Mouse (Mus musculus) frontal cortex, adult (tissue): ENCODE data around the gene Zbtb25.

Source experiments
- ATAC-seq: cut with Nextera tagmentation; 2 replicates; pipeline ENCODE4 v1.9.2; 2017; ENCODE audit warnings: mild to moderate bottlenecking, moderate library complexity, mixed read lengths; ENCODE audit not compliant: low TSS enrichment

Zbtb25 gene

DNA sequence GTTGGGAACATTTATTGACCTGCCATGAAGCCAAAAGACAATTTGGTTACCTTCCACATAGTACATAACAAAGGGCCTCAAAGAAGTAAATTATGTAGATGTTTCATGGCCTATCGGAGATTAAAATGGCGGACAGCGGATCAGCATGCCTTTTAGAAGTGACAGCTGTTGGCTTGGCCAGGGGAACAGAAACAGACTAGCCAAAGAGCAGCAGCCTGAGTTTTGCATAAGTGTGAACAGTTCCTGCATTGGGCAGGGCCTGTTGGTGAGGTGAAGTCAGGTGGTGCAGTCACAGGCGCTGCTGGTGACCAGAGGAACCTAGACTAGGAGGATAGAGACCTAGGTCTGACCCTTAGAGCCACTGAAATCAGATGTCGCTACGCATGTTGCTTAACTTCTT is 7.7 kb upstream of the Zbtb25 start:
- ATAC-seq, result no peak

DNA sequence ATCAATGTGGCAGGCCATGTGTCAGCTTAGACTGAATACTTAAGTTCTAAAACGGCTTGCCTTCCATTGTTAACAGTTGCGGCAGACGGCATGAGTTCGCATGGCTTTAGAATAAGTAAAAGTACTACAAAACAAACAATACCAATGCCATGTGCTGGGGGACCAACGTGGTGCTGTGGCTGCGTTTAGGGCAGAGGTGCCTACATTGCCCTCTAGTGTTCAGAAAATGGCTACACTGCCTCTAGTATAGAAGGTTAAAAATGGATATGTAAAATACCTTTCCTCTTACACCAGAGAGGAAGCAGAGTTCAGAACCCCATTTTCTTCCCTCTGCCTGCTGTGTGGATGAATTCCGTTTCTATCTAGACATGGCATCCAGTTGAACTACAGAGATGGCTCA is 7.2 kb upstream of the Zbtb25 start:
- ATAC-seq, result peak; percentile 69; the same call in 1 of the 2 replicates

DNA sequence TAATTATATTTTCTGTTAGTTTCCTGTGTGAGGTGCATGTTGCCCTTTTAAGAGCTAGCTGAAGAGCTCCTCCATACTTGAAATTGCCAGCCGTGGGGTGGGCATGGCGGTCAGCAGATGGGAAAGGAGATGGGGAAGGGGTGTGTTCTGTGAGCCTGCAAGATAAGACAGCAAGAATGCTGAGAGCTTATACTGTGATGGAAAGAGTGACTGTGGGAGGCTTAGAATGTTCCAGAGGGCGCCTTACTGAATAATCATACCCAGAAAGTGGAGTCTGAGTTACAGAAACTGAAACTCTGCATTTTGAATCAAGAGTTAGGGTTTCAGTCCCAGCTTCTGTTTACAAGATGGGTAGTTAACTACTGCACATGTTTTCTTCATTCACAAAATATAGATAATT is 6.1 kb upstream of the Zbtb25 start:
- ATAC-seq, result no peak

DNA sequence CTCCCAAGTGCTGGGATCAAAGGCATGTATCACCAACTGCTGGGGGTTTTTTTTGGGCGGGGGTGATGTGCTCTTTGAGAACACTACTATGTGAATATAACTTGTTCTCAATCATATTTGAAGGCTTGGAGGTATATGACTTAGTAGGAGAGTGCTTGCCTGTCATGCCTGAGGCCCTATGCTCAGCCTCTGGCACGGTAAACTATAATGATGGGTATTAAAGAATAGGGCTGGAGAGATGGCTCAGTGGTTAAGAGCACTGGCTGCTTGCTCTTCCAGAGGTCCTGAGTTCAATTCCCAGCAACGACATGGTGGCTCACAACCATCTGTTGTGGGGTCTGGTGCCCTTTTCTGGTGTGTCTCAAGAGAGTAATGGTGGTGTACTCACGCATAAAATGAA is 5.5 kb upstream of the Zbtb25 start:
- no peak for ATAC-seq

DNA sequence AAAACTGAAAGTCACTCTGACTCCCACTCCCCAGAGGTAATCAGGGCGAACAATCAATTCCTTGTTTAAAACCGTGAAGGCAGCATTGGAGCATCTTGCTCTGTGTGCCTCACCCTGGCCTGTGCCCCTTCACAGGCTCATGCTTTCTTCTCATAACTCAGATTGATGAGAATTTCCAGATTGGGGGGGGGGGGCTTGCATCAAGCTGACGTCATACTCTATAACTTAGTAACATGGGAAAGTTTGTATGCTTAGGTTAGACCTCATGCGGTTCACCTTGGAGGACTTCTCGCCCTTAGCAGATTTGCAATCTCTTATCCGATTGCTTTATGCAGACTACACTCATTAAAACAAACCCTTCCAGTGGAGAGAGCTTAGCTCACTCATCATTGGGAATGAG is 4.6 kb upstream of the Zbtb25 start:
- ATAC-seq, result no peak

DNA sequence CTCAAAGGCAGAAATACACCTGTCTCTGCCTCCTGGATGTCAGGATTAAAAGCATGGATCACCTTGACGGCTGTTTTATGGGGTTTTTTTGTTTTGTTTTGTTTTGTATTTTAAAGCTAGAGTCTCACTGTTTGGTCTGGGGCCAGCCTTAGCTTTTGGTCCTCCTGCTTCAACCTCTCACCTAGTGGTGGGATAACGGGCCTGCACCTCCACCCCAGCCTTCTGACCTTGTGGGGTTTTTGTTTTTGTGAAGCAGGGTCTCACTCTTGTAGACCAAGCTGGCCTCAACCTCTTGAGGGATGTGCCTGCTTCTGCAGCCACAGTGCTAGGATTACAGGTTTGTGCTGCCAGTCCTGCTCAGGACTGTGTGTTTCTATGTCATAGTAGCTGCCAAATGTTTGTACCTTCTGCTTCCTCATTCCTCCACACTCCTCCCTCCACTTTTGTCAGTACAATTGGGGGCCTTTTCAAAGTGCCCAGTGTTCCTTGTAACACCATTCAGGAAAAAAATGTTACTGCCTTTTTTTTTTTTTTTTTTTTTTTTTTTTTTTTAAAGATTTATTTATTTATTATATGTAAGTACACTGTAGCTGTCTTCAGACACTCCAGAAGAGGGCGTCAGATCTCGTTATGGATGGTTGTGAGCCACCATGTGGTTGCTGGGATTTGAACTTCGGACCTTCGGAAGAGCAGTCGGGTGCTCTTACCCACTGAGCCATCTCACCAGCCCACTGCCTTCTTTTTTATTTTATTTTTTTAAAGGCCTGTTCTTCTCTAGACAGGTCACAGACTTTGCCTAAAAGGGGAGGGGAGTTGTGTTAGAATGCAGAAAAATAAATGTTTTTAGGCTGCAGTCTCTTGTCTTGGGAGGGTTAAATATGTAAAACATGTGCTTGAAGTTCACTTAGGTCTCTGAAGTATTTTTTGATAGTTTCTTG is 3.7 kb upstream of the Zbtb25 start:
- ATAC-seq, result no peak

DNA sequence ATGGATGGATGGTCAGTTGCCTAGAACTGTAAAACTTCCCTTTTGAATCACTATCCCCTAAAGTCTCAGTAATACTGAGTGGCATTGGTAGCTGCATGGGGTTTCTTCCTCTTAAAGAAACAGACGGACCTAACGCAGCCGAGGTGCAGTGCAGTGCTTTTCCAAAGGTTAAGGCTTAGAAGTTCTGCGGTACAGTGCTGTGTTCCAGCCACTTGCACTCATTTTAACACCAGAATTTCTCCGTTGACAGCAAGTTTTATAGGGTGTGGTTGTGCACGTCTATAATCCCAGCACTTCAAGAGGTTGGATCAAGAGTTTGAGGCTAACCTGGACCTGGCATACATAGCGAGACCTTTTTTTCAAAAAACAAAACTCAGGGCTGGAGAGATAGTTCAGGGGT is 2.6 kb upstream of the Zbtb25 start:
- no peak for ATAC-seq

DNA sequence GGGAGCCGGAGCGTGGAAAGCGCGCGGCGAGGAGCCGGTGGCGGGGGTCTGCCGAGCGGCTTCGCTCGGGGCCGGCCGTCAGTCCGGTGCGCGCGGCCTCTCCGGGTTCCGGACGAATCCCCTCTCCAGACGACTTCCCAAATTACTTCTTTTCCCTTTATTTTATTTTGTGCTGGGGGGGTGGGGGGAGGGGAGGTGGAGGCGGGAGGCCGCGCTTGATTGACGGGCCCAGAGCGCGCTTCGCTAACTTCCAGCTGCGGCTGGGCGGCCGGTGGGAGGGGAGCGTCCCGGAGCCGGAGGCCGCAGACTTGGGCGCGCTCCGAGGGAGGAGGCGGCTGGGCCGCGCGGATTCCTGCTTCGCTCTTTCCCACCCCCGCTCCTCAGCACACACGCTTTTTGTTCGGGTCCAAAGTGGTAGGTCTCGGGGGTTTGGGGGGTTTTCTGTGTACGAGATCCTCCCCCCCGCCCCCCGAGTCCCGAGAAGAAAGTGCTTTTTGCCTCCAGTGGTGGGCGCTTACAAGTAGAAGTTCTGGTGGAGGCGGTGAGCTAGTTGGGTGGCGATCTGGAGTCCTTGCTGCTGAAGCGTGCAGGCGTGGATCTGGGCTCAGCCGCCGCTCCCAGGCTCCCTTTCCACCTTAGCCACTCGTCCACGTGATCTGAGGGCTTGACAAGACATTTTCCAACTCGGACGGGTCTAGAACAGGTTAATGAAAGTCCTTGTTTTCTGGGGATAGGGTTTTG is 1.6 kb upstream of the Zbtb25 start:
- ATAC-seq, result peak; percentile 35; the same call in 1 of the 2 replicates

DNA sequence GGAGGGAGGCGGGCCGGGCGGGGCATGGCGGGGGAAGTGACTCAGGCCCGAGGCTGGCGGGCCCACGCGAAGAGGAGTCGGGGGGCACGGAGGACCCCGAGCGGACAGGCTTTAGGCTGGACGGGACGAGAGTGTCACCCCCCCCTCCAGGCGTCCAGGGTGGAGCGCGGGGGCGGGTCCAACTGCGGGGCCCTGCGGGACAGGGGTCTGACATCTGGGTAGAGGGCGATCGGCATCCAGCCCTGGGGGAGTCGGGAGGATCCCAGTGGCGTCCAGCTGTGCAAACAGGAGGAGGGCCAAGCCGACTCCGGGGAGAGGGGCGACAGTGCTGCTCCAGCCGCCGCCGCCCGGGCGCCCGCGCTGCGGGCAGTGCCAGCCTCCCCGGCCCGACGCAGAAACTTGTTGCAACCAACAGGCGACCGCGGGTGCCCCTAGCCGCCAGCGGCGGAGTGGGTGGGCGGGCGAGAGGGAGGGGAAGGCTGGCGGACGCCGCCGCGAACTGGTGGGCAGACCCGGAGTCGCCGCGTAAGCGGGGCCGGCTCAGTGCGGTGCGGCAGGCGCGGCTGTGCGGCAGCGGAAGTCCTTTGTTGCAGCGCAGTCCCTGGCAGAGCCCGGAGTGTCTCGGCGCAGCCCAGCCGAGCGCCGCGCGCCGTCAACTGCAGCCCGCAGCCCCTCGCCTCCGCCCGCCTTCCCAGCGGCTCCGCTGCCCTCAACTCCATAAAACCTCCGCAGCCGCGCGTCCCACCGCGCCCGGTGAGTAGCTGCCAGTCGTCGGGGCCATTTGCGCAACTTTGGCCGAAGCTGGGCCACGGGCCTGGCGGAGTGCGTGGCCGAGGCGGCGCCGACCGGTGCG is 802 bp upstream of the Zbtb25 start, which contains the start of gene Zbtb1:
Gene Zbtb1, plus strand, starts transcription at position 289 of the 853 bp plus-strand sequence.
- ATAC-seq, result peak; percentile 42

DNA sequence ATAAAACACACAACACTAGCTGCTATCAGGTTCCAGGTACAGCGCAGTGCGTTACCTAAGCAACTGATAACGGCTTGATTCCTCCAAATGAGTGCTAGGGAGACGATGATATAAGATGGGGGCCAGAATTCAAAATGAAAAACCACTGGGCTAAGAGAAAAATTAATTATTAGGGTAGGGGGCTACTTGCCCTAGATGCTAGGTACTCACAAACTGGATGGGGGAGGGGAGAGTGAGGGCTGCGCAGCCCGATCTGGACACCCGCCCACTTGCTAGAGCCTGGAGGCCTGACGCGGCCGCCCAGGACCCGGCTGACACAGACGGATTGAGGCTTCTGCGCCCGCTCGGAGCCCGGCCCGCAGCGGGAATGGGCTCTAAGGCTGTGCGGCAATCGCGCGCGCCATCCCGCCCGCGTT is 604 bp downstream of the Zbtb25 start:
- peak; percentile 0; the same call in 1 of the 2 replicates for ATAC-seq

DNA sequence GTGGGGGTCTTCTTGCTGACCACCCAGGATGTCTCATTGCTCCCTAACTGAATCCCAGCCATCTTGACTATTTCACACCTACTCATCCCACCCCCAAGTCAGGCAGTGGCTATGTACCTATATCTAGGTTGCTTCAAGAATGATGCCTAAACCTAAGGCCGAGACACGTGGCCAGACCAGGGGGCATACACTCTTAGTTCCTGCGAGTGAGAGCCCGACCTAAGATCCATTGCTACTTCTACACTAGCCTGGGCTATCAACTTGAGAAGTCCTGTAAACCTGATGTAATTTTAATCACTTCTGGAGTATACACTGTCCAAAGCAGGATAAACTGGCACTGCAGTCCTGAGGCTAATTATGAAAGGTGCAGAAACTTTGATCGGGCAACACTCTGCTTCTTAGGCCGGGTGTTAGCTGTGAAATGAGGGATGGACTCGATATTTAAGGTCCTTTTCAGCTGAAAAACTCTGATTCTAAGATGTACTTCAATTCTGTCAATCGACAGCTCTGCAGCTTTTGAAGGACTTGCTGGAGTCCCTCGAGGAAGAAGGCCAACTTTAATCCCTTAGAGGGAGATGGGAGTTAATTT is 1.1 kb downstream of the Zbtb25 start:
- no peak for ATAC-seq

DNA sequence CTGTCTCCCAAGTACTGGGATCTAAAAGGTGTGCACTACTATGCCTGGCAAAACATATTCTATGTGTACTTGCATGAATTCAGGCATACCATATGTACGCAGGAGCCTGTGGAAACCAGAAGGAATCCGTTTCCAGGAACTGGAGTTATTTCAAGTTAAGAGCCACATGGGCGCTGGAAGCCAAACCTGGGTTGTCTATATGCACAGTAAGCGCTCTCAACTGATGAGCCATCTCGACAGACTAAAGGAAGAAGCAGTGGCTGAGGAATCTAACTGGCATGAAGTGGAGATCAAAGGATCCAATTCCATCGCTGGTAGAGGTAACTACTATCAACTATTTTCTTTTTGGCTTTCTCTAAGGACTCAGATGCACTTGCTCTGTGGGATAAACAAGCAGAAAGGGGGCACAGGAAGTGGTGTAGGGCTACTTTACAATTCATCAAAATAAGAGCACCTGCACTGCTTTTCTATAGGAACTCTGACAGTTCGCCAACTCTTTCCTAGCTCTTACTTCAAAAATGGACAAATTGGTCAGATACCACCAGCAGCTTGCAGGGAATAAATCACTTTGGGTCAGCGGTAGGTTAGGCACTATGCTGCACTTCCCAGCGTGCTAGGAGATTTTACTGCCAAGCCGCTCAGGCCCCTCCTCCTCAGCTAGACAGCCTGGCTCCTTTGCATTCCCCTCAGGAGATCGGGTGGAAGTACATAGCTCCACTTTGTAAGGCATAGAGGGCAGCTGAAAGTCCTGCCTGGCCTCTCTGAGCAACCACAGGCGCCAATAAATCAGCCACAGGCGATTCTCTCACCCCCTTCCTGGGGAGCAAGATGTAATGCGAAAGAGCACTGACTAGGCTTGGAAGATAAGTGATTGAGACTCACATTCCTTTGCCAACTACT is 2.1 kb downstream of the Zbtb25 start:
- ATAC-seq, result no peak

DNA sequence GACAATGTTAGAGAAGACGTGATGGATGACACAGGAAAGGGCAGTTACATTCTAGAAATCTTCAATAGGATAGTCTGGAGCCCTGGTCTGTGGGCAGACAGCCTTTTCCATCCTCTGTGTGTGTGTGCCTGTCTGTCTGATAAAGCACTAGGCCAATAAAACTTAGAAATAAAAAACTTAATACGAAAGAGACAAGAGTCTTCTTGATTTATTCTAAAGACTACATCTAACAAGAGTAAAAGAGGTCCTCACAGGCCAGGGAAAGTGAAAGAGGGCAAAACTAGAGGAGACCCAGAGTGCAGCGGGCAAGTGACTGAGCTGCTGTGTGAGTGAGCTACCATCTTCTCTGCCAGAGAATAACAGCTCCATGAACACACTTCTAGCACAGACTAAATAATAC is 3.1 kb downstream of the Zbtb25 start:
- no peak for ATAC-seq

DNA sequence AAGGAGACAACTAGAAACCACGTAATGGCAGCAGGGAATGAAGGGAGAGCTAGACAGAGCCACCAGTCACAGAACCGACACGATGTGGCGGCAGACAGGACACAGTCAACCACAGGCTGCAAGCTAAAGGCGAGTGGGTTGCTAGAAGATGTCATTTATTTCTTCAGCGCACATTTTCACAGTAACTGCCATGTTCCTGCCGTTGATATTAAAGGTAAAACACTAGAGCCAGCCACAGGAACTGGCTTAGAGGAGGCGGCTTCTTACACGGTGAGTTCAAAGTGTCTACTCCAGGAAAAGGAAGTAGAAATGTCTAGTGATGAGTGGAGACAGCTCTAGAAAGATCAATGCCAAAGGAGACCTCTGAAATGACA is 7.1 kb downstream of the Zbtb25 start:
- no peak for ATAC-seq

DNA sequence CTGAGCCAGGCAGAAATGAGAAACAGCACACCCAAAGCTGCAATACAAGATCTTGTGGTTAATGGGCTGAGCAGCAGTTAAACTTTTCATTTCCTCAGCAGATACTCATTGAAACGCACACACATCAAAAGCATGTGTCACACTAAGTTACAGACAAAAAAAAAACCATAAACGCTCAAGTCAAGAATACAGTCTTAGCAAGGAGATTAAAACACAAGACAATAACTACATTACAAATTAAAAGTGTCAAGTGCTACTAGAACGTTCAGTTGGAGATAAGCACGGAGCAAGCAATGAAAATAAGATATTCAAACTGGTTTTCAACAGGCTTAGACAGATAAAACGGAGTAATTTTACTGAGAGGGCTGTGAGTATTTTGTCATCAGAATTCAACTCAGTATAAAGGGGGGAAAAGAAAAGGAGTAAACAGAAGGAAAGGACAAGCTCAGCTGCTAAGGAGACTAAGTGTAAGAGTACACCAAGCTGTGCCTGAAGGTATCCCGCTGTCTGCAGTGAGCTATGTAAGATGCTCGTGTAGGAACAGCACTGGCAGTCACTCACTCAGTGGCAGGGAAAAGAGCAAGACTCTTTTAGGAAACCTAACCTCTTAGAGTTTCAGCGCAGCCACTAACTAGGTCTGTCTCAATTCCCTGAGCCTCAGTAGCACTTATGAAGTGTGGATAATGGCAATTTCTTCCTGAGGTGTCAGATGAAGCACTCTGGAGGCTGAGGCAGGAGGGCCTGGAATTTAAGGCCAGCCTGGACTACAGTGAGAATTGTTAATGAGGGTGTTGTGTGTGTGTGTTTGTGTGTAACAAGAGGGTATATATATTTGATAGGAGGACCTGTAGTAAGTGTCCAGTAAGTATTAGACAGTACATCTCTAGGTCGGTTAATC is 7.7 kb downstream of the Zbtb25 start:
- no peak for ATAC-seq

DNA sequence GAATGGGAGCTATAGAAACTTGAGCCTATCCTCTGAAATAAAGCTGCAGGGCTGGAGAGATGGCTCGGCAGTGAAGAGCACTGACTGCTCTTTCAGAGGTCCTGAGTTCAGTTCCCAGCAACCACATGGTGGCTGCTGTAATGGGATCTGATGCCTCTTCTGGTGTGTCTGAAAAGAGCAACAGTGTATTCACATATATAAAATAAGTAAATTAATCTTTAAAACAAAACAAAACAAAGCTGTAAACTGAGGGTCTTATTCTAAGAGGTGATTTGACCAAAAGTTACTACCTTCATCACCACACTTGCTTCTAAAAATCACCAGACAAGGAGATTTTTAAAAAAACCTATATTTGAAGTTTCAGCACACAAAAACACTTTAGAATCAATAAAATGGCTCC is 8.5 kb downstream of the Zbtb25 start:
- ATAC-seq, result no peak

DNA sequence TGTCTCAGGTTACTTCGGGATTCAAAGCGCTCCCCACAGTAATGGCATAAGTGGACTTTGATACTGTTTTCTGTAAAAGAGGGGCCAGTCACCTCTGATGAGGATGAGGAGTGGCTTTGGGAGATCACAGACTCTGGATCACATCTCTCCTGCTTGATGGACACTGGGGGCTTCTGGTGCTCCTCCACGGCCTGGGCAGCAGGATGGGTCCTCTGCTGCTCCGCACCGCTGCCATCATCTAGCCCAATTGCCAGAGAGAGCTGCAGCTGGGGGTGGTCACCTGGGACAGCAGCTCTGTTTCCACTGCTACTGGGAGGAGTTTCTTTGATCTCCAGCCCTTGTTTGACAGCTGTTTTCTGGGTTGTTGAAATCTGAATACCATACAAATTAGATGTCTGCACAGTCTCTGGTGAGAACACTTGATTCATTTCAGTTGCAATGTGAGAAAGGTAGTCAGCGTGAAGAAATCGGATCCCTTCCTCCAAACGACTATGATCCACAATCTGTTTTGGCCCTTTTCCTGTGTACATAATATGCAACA is 19.7 kb downstream of the Zbtb25 start:
- no peak for ATAC-seq

DNA sequence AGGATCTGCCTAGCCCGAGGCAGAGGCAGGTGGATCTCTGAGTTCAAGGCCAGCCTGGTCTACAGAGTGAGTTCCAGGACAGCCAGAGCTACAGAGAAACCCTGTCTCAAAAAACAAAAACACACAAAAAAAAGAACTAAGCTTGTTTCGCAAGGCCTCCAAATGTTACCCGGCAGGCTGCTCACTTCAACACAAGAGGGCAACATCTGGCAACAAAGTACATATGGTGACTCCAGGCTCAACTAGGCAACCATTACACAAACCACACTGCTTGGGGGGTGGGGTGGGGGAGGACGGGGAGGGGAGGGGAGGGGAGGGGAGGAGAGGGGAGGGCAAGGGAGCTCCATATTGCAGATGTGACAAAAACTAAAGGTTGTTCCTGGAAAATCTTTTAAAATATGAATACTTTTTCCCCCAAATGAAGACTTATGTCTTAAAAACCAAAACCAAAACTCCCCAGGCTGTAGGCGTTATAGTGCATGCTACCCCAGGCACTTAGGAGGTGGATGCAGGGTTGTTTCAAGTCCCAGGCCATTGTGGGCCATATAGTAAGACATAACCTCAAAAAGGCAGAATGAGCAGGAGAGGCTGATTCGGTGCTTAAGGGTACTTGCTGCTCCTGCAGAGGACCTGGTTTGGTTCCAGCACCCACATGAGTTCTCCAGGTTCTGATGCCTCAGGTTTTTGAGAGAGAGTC is 23.5 kb downstream of the Zbtb25 start:
- no peak for ATAC-seq

DNA sequence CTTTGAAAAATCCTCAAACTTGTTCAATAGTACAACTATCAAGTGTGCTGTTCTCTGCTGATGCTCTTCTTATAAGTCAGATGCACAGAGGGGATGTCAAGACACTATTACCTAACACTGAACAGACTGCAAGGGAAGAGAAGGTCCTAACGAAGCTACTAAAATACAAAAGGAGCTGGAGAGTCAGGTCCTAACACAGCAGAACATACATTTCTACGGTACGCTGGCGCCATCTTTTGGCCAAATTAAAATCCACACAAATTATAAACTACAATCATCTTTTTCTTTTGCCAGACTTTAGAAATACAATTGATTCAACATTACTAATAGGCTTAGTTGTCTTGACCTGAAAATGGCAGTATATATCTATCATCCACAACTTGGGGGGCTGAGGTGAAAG is 28.3 kb downstream of the Zbtb25 start:
- ATAC-seq, result peak; percentile 68
